Mouse (Mus musculus): ENCODE data around the gene Smg8. TPM values are rescaled to one million over a fixed set of nuclear protein-coding genes. Genes with fewer than 3 reads are reported as not detected.

The Smg8 gene
- total RNA-seq (2021) = 10 to 100 TPM; 14.5 to 16.1 TPM
- long read RNA-seq, experiment 1, transcript Smg8-201 (4 exons, 3,218 nt) = major isoform, 10 of 10 reads
- long read RNA-seq, experiment 1, partial matches to known transcripts = 0 of 10 reads
- long read RNA-seq, experiment 1, other reads (novel, unspliced or antisense) = 0 of 10 reads
- long read RNA-seq, experiment 2, transcript Smg8-201 (4 exons, 3,218 nt) = major isoform, 7 of 8 reads
- long read RNA-seq, experiment 2, partial matches to known transcripts = 0 of 8 reads
- long read RNA-seq, experiment 2, other reads (novel, unspliced or antisense) = 1 of 8 reads

GRCm38 (mm10) chr11:87086290-87086984 is at the start of gene Smg8:
TSS of gene Smg8 (minus strand) at chr11:87086774.
- peak; percentile 71 to 84 for DNase-seq (ENCODE audit: low spot score in 2 of 2)

- peak; percentile 4 to 44 for DNase-seq (ENCODE audit: low spot score in 2 of 2)
These were observed 49.7 kb upstream of the Smg8 start for GRCm38 (mm10) chr11:87136233-87136632.

GRCm38 (mm10) chr11:87126824-87127816 is 40.5 kb upstream of the Smg8 start, which contains the start of gene Trim37:
TSS of gene Trim37 (plus strand) at chr11:87127077.
- DNase-seq (ENCODE audit: low spot score in 2 of 2) = peak; percentile 86 to 92

GRCm38 (mm10) chr11:87126281-87126823 is 39.8 kb upstream of the Smg8 start:
- no peak for DNase-seq (ENCODE audit: low spot score in 2 of 2)

- no peak for DNase-seq (ENCODE audit: low spot score in 2 of 2)
These were observed 39.0 kb upstream of the Smg8 start for GRCm38 (mm10) chr11:87125562-87125961.

GRCm38 (mm10) chr11:87121864-87122263 is 35.3 kb upstream of the Smg8 start:
- no peak for DNase-seq (ENCODE audit: low spot score in 2 of 2)

- no peak for DNase-seq (ENCODE audit: low spot score in 2 of 2)
These were observed 23.8 kb upstream of the Smg8 start for GRCm38 (mm10) chr11:87110172-87110909.

GRCm38 (mm10) chr11:87109519-87110171 is 23.1 kb upstream of the Smg8 start:
- DNase-seq (ENCODE audit: low spot score in 2 of 2) = no peak

- DNase-seq (ENCODE audit: low spot score in 2 of 2) = peak; percentile 97 to 99
These were observed 22.4 kb upstream of the Smg8 start, which contains the start of gene Ska2 for GRCm38 (mm10) chr11:87108755-87109518. TSS of gene Ska2 (plus strand) at chr11:87109234.

GRCm38 (mm10) chr11:87108409-87108754 is 21.8 kb upstream of the Smg8 start, which contains the start of gene Prr11:
TSS of gene Prr11 (minus strand) at chr11:87108708.
- no peak for DNase-seq (ENCODE audit: low spot score in 2 of 2)

GRCm38 (mm10) chr11:87087142-87087541 is 568 bp upstream of the Smg8 start:
- no peak for DNase-seq (ENCODE audit: low spot score in 2 of 2)

GRCm38 (mm10) chr11:87085461-87085860 is 1.1 kb downstream of the Smg8 start:
- no peak for DNase-seq (ENCODE audit: low spot score in 2 of 2)

GRCm38 (mm10) chr11:87083712-87084111 is 2.9 kb downstream of the Smg8 start:
- DNase-seq (ENCODE audit: low spot score in 2 of 2) = no peak

- DNase-seq (ENCODE audit: low spot score in 2 of 2) = peak; percentile 88 to 91
These were observed 12.6 kb downstream of the Smg8 start, which contains the start of gene Gdpd1 for GRCm38 (mm10) chr11:87073866-87074440. TSS of gene Gdpd1 (minus strand) at chr11:87074062.

- DNase-seq (ENCODE audit: low spot score in 2 of 2) = peak; percentile 70 to 71
These were observed 13.2 kb downstream of the Smg8 start for GRCm38 (mm10) chr11:87073343-87073865.

GRCm38 (mm10) chr11:87062087-87062486 is 24.5 kb downstream of the Smg8 start:
- DNase-seq (ENCODE audit: low spot score in 2 of 2) = no peak

- no peak for DNase-seq (ENCODE audit: low spot score in 2 of 2)
These were observed 26.2 kb downstream of the Smg8 start for GRCm38 (mm10) chr11:87060410-87060809.

GRCm38 (mm10) chr11:87056286-87056685 is 30.3 kb downstream of the Smg8 start:
- no peak for DNase-seq (ENCODE audit: low spot score in 2 of 2)
